Mouse (Mus musculus): Measurements from ENCODE around the gene Phlpp1. TPM values are rescaled to one million over a fixed set of nuclear protein-coding genes. Genes with fewer than 3 reads are reported as not detected.

Gene Phlpp1
- polyA plus RNA-seq, 1 experiment from 2014 or later: 5.1 TPM

DNA sequence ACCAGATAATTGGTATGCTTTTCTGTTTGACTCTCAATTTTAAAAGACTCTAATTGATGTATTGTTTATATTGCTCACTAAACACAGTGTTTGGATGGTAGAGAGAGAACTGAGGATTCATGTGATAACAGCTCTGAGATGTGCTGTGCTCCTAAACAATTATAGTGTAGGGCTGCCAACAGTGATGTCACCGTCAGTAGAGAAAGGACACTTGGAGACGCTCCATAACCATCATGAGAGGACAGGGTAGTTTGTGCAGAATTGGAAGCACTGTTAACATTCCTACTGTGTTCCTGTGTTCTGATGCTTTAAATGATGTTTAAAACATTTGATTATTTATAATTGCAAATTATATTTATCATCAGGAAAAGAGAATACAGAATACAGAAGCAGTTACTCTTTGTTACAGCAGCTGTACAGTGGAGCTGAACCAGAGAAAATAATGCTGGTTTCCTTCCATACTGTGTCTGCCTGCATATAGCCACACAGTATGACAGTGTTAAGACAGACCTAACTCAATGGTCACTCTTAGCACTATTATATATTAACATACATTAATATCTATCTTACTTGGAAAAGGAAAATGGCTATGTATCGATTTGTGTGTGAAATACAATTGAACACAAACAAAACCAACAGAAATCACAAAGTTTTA lies 60.4 kb downstream of the Phlpp1 start:
- Histone ChIP-seq H3K27ac (no peak overlapping the region), H3K9ac (no peak overlapping the region), H3K4me3 (no peak overlapping the region), H3K36me3 (no peaks in the 10 kb centered on the region), H3K9me3 (no peaks in the 10 kb centered on the region), H3K4me1 (no peaks in the 10 kb centered on the region), H3K27me3 (no peaks in the 10 kb centered on the region), H3K4me2 (replicated peaks) (no peak overlapping the region)
- no peak for ATAC-seq (ENCODE audit: insufficient number of reproducible peaks, insufficient read depth, low FRiP score, low TSS enrichment)
- 90% methylated on average over 3 of the region's 3 CpGs for WGBS

DNA sequence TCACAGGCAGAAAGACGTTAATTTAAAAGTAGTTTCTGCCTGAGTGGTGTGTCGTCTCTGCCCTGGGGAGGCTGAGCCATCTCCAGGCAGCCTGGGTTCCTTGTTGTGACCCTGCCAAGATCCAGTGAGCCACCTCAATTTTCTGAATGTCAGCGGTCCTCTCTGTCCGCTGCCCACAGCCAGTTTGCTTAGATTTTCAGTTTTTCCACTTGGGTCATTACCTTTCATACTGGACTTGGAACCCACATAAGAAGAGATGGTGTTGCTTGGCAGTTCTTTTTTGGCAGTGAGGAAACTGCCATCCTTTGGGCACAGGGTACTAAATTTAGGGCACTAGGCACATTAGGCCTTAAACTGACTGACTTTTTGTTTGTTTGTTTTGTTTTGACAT lies 60.9 kb downstream of the Phlpp1 start:
- no peak overlapping the region for H3K9ac ChIP-seq
- H3K4me1 ChIP-seq: no peaks in the 10 kb centered on the region
- WGBS: 84% methylated on average over 4 of the region's 4 CpGs
- no peak overlapping the region for H3K4me3 ChIP-seq
- no peaks in the 10 kb centered on the region for H3K36me3 ChIP-seq
- no peak overlapping the region for H3K27ac ChIP-seq
- H3K27me3 ChIP-seq: no peaks in the 10 kb centered on the region
- no peaks in the 10 kb centered on the region for H3K9me3 ChIP-seq
- ATAC-seq (ENCODE audit: insufficient number of reproducible peaks, insufficient read depth, low FRiP score, low TSS enrichment): no peak
- no peak overlapping the region for H3K4me2 ChIP-seq (replicated peaks)

DNA sequence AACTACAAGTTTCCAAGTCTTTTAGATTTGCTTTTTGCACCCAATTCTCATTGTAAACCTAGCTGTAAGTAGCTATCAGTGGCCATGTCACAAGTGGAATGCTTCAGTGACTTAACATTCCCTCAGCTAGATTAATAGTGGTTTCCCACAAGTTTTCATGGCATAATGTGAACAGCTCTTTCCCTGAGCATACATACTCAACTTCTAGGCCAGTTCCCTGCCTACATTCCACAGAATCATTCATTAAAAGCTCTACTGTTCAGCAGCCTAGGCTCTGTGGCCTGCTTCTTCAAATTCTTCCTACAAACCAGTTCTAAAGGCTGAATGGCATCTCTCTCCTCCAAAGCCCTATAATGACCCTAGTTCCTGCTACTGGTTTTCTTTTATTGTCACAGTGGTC lies 65.4 kb downstream of the Phlpp1 start:
- Histone ChIP-seq H3K4me1 (no peaks in the 10 kb centered on the region), H3K27ac (no peak overlapping the region), H3K4me2 (replicated peaks) (no peak overlapping the region), H3K9me3 (no peaks in the 10 kb centered on the region), H3K9ac (no peak overlapping the region), H3K4me3 (no peak overlapping the region), H3K36me3 (no peaks in the 10 kb centered on the region), H3K27me3 (no peaks in the 10 kb centered on the region)
- no peak for ATAC-seq (ENCODE audit: insufficient number of reproducible peaks, insufficient read depth, low FRiP score, low TSS enrichment)

DNA sequence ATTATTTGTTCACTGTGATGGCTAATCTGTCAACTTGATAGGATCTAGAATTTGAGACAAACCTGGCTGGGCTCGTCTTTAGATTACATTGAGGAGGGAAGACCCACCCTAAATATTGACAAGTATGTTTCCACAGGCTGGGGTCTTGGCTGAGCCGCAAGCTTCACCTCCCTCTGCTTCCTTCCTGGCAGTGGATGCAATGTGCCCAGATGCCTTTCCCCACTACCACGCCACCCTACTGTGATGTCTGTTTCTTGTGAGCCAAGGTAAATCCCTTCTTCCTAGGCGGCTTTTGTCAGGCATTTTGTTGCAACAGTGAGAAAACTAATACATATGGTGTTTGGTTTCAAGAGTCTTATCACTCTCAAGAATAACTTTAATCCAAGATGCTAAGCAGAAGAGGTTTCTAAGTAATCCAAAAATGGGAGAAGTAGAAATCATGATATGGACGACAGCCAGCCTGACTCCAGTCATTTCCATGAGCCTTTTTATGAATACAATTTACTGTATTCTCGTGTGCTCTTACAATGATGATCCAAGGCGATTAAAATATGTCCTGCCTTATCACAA lies 68.6 kb downstream of the Phlpp1 start:
- no peak for ATAC-seq (ENCODE audit: insufficient number of reproducible peaks, insufficient read depth, low FRiP score, low TSS enrichment)

DNA sequence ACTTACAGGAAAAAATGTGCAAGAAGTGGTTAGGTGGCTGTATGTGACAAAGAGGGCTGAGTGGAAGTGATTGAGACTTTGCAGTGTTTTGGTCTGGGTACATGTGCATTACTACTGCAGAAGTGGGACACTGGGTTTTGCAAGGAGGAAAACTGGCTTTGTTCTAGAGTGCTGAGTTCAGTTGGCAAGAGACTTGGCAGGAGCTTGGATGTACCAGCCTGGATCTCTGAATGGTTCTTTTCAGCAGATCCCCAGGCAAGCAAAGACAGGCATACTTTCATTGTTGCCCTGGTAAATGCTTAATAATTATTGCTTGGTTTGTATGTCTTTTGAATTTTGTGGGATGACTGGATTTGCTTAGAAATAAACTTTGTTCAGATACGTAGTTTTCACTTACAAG lies 69.5 kb downstream of the Phlpp1 start:
- no peak overlapping the region for H3K4me3 ChIP-seq
- no peak overlapping the region for H3K9ac ChIP-seq
- no peaks in the 10 kb centered on the region for H3K27me3 ChIP-seq
- no peak overlapping the region for H3K4me2 ChIP-seq (replicated peaks)
- no peaks in the 10 kb centered on the region for H3K9me3 ChIP-seq
- no peaks in the 10 kb centered on the region for H3K36me3 ChIP-seq
- no peaks in the 10 kb centered on the region for H3K4me1 ChIP-seq
- no peak overlapping the region for H3K27ac ChIP-seq
- WGBS: 94% methylated on average over 1 of the region's 1 CpGs
- ATAC-seq (ENCODE audit: insufficient number of reproducible peaks, insufficient read depth, low FRiP score, low TSS enrichment): no peak

More for the DNA sequence above, 68.6 kb downstream of the Phlpp1 start:
- Histone ChIP-seq H3K9ac (no peak overlapping the region), H3K4me2 (replicated peaks) (no peak overlapping the region), H3K4me3 (no peak overlapping the region), H3K4me1 (no peaks in the 10 kb centered on the region), H3K36me3 (no peaks in the 10 kb centered on the region), H3K9me3 (no peaks in the 10 kb centered on the region), H3K27me3 (no peaks in the 10 kb centered on the region), H3K27ac (no peak overlapping the region)
- WGBS: 77% methylated on average over 7 of the region's 7 CpGs

GRCm38 (mm10) chr1:106242129-106242528 lies 70.6 kb downstream of the Phlpp1 start:
- H3K36me3 ChIP-seq: no peaks in the 10 kb centered on the region
- H3K27ac ChIP-seq: no peak overlapping the region
- no peak for ATAC-seq (ENCODE audit: insufficient number of reproducible peaks, insufficient read depth, low FRiP score, low TSS enrichment)
- no peaks in the 10 kb centered on the region for H3K27me3 ChIP-seq
- H3K9me3 ChIP-seq: no peaks in the 10 kb centered on the region
- no peaks in the 10 kb centered on the region for H3K4me1 ChIP-seq
- no peak overlapping the region for H3K9ac ChIP-seq
- no peak overlapping the region for H3K4me3 ChIP-seq
- no peak overlapping the region for H3K4me2 ChIP-seq (replicated peaks)
- WGBS: 35% methylated on average over 2 of the region's 2 CpGs

GRCm38 (mm10) chr1:106243371-106243770 lies 71.8 kb downstream of the Phlpp1 start:
- no peaks in the 10 kb centered on the region for H3K4me1 ChIP-seq
- WGBS: 91% methylated on average over 1 of the region's 1 CpGs
- no peak overlapping the region for H3K4me2 ChIP-seq (replicated peaks)
- H3K27me3 ChIP-seq: no peaks in the 10 kb centered on the region
- H3K9me3 ChIP-seq: no peaks in the 10 kb centered on the region
- no peak overlapping the region for H3K4me3 ChIP-seq
- no peak overlapping the region for H3K9ac ChIP-seq
- no peaks in the 10 kb centered on the region for H3K36me3 ChIP-seq
- no peak overlapping the region for H3K27ac ChIP-seq
- ATAC-seq (ENCODE audit: insufficient number of reproducible peaks, insufficient read depth, low FRiP score, low TSS enrichment): no peak

GRCm38 (mm10) chr1:106244245-106244644 lies 72.7 kb downstream of the Phlpp1 start:
- H3K27ac ChIP-seq: no peak overlapping the region
- no peak for ATAC-seq (ENCODE audit: insufficient number of reproducible peaks, insufficient read depth, low FRiP score, low TSS enrichment)
- H3K27me3 ChIP-seq: no peaks in the 10 kb centered on the region
- 82% methylated on average over 3 of the region's 3 CpGs for WGBS
- H3K4me3 ChIP-seq: no peak overlapping the region
- H3K4me2 ChIP-seq (replicated peaks): no peak overlapping the region
- H3K4me1 ChIP-seq: no peaks in the 10 kb centered on the region
- no peaks in the 10 kb centered on the region for H3K36me3 ChIP-seq
- H3K9ac ChIP-seq: no peak overlapping the region
- no peaks in the 10 kb centered on the region for H3K9me3 ChIP-seq

GRCm38 (mm10) chr1:106254047-106254446 lies 82.5 kb downstream of the Phlpp1 start:
- H3K27me3 ChIP-seq: no peaks in the 10 kb centered on the region
- H3K4me3 ChIP-seq: no peak overlapping the region
- H3K36me3 ChIP-seq: no peaks in the 10 kb centered on the region
- no peak overlapping the region for H3K9ac ChIP-seq
- H3K9me3 ChIP-seq: no peaks in the 10 kb centered on the region
- H3K27ac ChIP-seq: no peak overlapping the region
- H3K4me2 ChIP-seq (replicated peaks): no peak overlapping the region
- no peaks in the 10 kb centered on the region for H3K4me1 ChIP-seq
- ATAC-seq (ENCODE audit: insufficient number of reproducible peaks, insufficient read depth, low FRiP score, low TSS enrichment): no peak
- WGBS: 83% methylated on average over 1 of the region's 1 CpGs

- H3K36me3 ChIP-seq: no peaks in the 10 kb centered on the region
- ATAC-seq (ENCODE audit: insufficient number of reproducible peaks, insufficient read depth, low FRiP score, low TSS enrichment): no peak
- no peak overlapping the region for H3K4me2 ChIP-seq (replicated peaks)
- no peaks in the 10 kb centered on the region for H3K9me3 ChIP-seq
- no peak overlapping the region for H3K9ac ChIP-seq
- 88% methylated on average over 1 of the region's 1 CpGs for WGBS
- no peak overlapping the region for H3K27ac ChIP-seq
- H3K27me3 ChIP-seq: no peaks in the 10 kb centered on the region
- no peak overlapping the region for H3K4me3 ChIP-seq
- no peaks in the 10 kb centered on the region for H3K4me1 ChIP-seq
These were observed 85.6 kb downstream of the Phlpp1 start for GRCm38 (mm10) chr1:106257176-106257575.

GRCm38 (mm10) chr1:106268028-106268799 lies 96.7 kb downstream of the Phlpp1 start:
- no peak for ATAC-seq (ENCODE audit: insufficient number of reproducible peaks, insufficient read depth, low FRiP score, low TSS enrichment)
- WGBS: 89% methylated on average over 6 of the region's 6 CpGs
- Histone ChIP-seq H3K4me2 (replicated peaks) (no peak overlapping the region), H3K4me1 (no peaks in the 10 kb centered on the region), H3K9me3 (no peaks in the 10 kb centered on the region), H3K4me3 (no peak overlapping the region), H3K27me3 (no peaks in the 10 kb centered on the region), H3K36me3 (no peaks in the 10 kb centered on the region), H3K27ac (no peak overlapping the region), H3K9ac (no peak overlapping the region)

DNA sequence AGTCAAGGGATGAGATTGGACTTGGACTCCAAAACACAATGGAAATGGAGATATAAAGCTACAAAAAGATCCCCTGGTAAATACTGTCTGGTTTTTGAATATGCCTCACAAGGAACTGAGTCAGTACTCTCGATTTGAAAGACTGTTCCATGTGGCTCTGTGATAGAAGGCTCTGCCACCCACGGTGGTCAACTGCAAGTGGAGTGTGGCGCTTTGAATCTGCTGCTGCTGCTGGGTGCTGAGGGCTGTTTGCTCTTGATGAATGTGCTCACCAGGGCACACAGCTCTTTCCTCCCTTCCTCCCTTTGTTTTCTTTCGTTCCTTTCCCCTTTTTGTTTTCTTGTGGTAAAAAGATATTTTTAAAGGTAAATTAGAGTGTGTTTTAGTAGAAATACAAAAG lies 97.8 kb downstream of the Phlpp1 start:
- Histone ChIP-seq H3K4me2 (replicated peaks) (no peak overlapping the region), H3K9ac (no peak overlapping the region), H3K9me3 (no peaks in the 10 kb centered on the region), H3K27ac (no peak overlapping the region), H3K27me3 (no peaks in the 10 kb centered on the region), H3K4me3 (no peak overlapping the region), H3K36me3 (no peaks in the 10 kb centered on the region), H3K4me1 (0 out of 2 replicates have a peak, but pooled peaks cover 3% of the 10 kb centered on the region)
- WGBS: 63% methylated on average over 4 of the region's 4 CpGs
- ATAC-seq (ENCODE audit: insufficient number of reproducible peaks, insufficient read depth, low FRiP score, low TSS enrichment): no peak

All from embryonic facial prominence, embryonic 12.5 days (tissue).